Mouse (Mus musculus): Measurements from ENCODE around the gene Shisal1.

The Shisal1 gene

GRCm38 (mm10) chr15:84446997-84447396 is at the start of gene Shisal1:
Shisal1 (minus strand) TSS chr15:84447097.
- no peak for DNase-seq (ENCODE audit: low spot score)

- DNase-seq (ENCODE audit: low spot score) = no peak
Observed at GRCm38 (mm10) chr15:84490486-84490885, 43.6 kb upstream of the Shisal1 start.

- DNase-seq (ENCODE audit: low spot score) = no peak
Observed at GRCm38 (mm10) chr15:84484255-84484654, 37.4 kb upstream of the Shisal1 start.

GRCm38 (mm10) chr15:84483622-84484021 is 36.7 kb upstream of the Shisal1 start:
- DNase-seq (ENCODE audit: low spot score) = no peak

GRCm38 (mm10) chr15:84481259-84481877 is 34.5 kb upstream of the Shisal1 start:
- no peak for DNase-seq (ENCODE audit: low spot score)

- DNase-seq (ENCODE audit: low spot score) = no peak
Observed at GRCm38 (mm10) chr15:84469391-84469790, 22.5 kb upstream of the Shisal1 start.

- DNase-seq (ENCODE audit: low spot score) = no peak
Observed at GRCm38 (mm10) chr15:84467761-84468160, 20.9 kb upstream of the Shisal1 start.

GRCm38 (mm10) chr15:84466458-84467267 is 19.8 kb upstream of the Shisal1 start:
- DNase-seq (ENCODE audit: low spot score) = no peak

GRCm38 (mm10) chr15:84461429-84461828 is 14.5 kb upstream of the Shisal1 start:
- DNase-seq (ENCODE audit: low spot score) = no peak

GRCm38 (mm10) chr15:84458983-84459382 is 12.1 kb upstream of the Shisal1 start:
- DNase-seq (ENCODE audit: low spot score) = no peak

GRCm38 (mm10) chr15:84455286-84455685 is 8.4 kb upstream of the Shisal1 start:
- no peak for DNase-seq (ENCODE audit: low spot score)

GRCm38 (mm10) chr15:84453091-84453490 is 6.2 kb upstream of the Shisal1 start:
- DNase-seq (ENCODE audit: low spot score) = no peak

GRCm38 (mm10) chr15:84450441-84451183 is 3.7 kb upstream of the Shisal1 start:
- peak; percentile 60 for DNase-seq (ENCODE audit: low spot score)

- DNase-seq (ENCODE audit: low spot score) = no peak
Observed at GRCm38 (mm10) chr15:84445812-84446716, 833 bp downstream of the Shisal1 start.

GRCm38 (mm10) chr15:84444181-84444580 is 2.7 kb downstream of the Shisal1 start:
- DNase-seq (ENCODE audit: low spot score) = no peak

GRCm38 (mm10) chr15:84443631-84444030 is 3.3 kb downstream of the Shisal1 start:
- DNase-seq (ENCODE audit: low spot score) = no peak

- DNase-seq (ENCODE audit: low spot score) = no peak
Observed at GRCm38 (mm10) chr15:84441682-84442315, 5.1 kb downstream of the Shisal1 start.

GRCm38 (mm10) chr15:84440820-84441219 is 6.1 kb downstream of the Shisal1 start:
- no peak for DNase-seq (ENCODE audit: low spot score)

GRCm38 (mm10) chr15:84433586-84434185 is 13.2 kb downstream of the Shisal1 start:
- DNase-seq (ENCODE audit: low spot score) = no peak

GRCm38 (mm10) chr15:84430482-84430881 is 16.4 kb downstream of the Shisal1 start:
- DNase-seq (ENCODE audit: low spot score) = no peak

- no peak for DNase-seq (ENCODE audit: low spot score)
Observed at GRCm38 (mm10) chr15:84427624-84428023, 19.3 kb downstream of the Shisal1 start.
